Mouse (Mus musculus): Measurements from ENCODE around the gene Nr2f1. TPM values are rescaled to one million over a fixed set of nuclear protein-coding genes. Genes with fewer than 3 reads are reported as not detected.

The Nr2f1 gene
- polyA plus RNA-seq, 1 experiment, result 11.6 TPM

GRCm38 (mm10) chr13:78178021-78178420, 21.5 kb downstream of the Nr2f1 start:
- Histone ChIP-seq H3K4me3 (ENCODE audit: control insufficient read depth, insufficient read depth, low read length) (no peak overlapping the region), H3K36me3 (ENCODE audit: control insufficient read depth, insufficient read depth, low read length) (no peaks in the 10 kb centered on the region), H3K27ac (ENCODE audit: control insufficient read depth, insufficient read depth, low read length) (no peak overlapping the region), H3K27me3 (ENCODE audit: control insufficient read depth, insufficient read depth, low read length) (peaks cover 13% of the 10 kb centered on the region), H3K4me1 (replicated peaks; ENCODE audit: control insufficient read depth, insufficient read depth, low read length) (no peaks in the 10 kb centered on the region)
- no peak for DNase-seq
- TF ChIP-seq POLR2A (IDR thresholded peaks at IDR 0.05; ENCODE audit: control insufficient read depth, extremely low read depth, insufficient read depth, low read length, poor library complexity) (no peak), CTCF (IDR thresholded peaks at IDR 0.05; ENCODE audit: borderline replicate concordance, control insufficient read depth, extremely low read depth, insufficient read depth, low read length, poor library complexity) (no peak)
- 0% methylated on average over 1 of the region's 1 CpGs for WGBS

DNA sequence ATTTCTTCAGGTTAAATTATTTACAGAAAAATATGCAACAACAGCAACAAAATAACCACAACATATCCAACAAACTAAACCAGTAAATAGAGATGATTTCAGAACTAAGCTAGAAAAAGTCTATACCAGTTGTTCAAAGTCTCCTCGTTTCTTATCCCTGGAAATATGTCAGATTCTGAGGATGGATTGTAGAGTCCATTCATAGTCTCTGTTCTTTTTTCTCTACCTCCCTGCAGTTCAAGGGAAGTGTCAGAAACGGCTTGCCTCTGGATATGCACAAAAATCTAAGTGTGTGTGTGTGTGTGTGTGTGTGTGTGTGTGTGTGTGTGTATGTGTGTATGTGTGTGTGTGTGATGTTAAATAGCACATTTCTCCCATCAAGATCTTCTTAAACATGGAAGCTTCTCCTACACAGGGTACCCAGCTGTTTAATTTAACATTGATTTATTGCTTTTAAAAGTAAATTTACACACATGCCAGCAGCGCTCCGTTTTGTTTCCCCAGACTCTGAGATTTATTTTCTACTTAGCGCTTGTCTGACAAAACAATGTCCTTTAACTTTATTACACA, 22.1 kb downstream of the Nr2f1 start:
- peaks cover 13% of the 10 kb centered on the region for H3K27me3 ChIP-seq (ENCODE audit: control insufficient read depth, insufficient read depth, low read length)
- DNase-seq, result no peak
- 14% methylated on average over 5 of the region's 5 CpGs for WGBS

DNA sequence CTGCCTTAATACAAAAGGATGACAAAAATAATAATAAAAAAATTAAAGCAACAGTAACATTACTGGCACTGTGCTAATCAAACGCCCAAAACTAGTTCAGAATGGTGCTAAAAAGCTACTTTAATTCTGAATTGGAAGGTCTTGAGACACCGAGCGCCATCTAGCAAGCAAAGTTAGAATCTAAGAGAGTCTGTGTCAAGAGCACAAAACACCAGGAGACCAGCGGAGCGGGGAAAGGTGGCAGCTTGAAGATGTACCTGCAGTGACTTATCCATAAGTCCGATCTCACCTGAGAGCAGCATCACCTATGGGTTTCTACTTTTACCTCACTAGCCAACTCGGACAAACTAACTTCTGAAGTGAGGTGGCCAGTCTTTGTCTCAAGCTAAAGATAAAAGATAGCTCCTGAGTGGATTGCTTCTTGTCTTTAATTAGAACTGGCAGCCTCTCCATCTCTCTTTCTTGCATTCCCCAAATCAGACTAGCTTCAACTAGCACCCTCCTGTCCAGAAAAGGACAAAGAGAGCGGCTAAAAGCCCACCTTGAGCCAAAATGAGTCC, 23.7 kb downstream of the Nr2f1 start:
- DNase-seq, result no peak
- H3K27me3 ChIP-seq (ENCODE audit: control insufficient read depth, insufficient read depth, low read length), result peaks cover 9% of the 10 kb centered on the region
- H3K36me3 ChIP-seq (ENCODE audit: control insufficient read depth, insufficient read depth, low read length), result no peaks in the 10 kb centered on the region
- H3K4me1 ChIP-seq (replicated peaks; ENCODE audit: control insufficient read depth, insufficient read depth, low read length), result no peaks in the 10 kb centered on the region
- no peak overlapping the region for H3K27ac ChIP-seq (ENCODE audit: control insufficient read depth, insufficient read depth, low read length)
- no peak overlapping the region for H3K4me3 ChIP-seq (ENCODE audit: control insufficient read depth, insufficient read depth, low read length)
- 7% methylated on average over 8 of the region's 8 CpGs for WGBS
- no peak for TF ChIP-seq POLR2A (IDR thresholded peaks at IDR 0.05; ENCODE audit: control insufficient read depth, extremely low read depth, insufficient read depth, low read length, poor library complexity)

More for the DNA sequence above, 22.1 kb downstream of the Nr2f1 start:
- Histone ChIP-seq H3K27ac (ENCODE audit: control insufficient read depth, insufficient read depth, low read length) (no peak overlapping the region), H3K36me3 (ENCODE audit: control insufficient read depth, insufficient read depth, low read length) (no peaks in the 10 kb centered on the region), H3K4me1 (replicated peaks; ENCODE audit: control insufficient read depth, insufficient read depth, low read length) (no peaks in the 10 kb centered on the region), H3K4me3 (ENCODE audit: control insufficient read depth, insufficient read depth, low read length) (no peak overlapping the region)
- TF ChIP-seq POLR2A (IDR thresholded peaks at IDR 0.05; ENCODE audit: control insufficient read depth, extremely low read depth, insufficient read depth, low read length, poor library complexity), result no peak
- TF ChIP-seq CTCF (IDR thresholded peaks at IDR 0.05; ENCODE audit: borderline replicate concordance, control insufficient read depth, extremely low read depth, insufficient read depth, low read length, poor library complexity), result no peak

DNA sequence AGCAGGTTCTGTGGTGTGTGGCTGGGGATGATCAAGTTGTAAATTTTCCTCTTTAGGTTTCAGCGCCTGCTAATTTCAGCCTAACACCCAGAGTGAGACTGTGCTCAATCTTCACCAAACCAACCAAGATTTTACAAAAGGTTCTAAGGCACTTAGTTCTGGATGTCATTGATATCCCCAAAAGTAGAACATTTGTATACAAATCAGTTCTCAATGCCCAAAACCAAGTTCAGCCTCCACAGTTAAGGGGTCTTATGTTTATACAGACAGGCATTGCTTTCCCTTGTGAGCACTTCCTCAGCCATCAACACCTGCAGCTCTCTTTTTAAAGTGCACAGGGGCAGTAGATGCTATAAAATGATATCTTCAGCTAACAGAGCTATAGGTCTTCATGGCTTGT, 24.7 kb downstream of the Nr2f1 start:
- TF ChIP-seq POLR2A (IDR thresholded peaks at IDR 0.05; ENCODE audit: control insufficient read depth, extremely low read depth, insufficient read depth, low read length, poor library complexity) (no peak), CTCF (IDR thresholded peaks at IDR 0.05; ENCODE audit: borderline replicate concordance, control insufficient read depth, extremely low read depth, insufficient read depth, low read length, poor library complexity) (no peak)
- DNase-seq, result no peak
- Histone ChIP-seq H3K27ac (ENCODE audit: control insufficient read depth, insufficient read depth, low read length) (no peak overlapping the region), H3K27me3 (ENCODE audit: control insufficient read depth, insufficient read depth, low read length) (peaks cover 8% of the 10 kb centered on the region), H3K36me3 (ENCODE audit: control insufficient read depth, insufficient read depth, low read length) (no peaks in the 10 kb centered on the region), H3K4me1 (replicated peaks; ENCODE audit: control insufficient read depth, insufficient read depth, low read length) (no peaks in the 10 kb centered on the region), H3K4me3 (ENCODE audit: control insufficient read depth, insufficient read depth, low read length) (no peak overlapping the region)
- WGBS, result 21% methylated on average over 1 of the region's 1 CpGs

GRCm38 (mm10) chr13:78174191-78174590, 25.4 kb downstream of the Nr2f1 start:
- no peaks in the 10 kb centered on the region for H3K36me3 ChIP-seq (ENCODE audit: control insufficient read depth, insufficient read depth, low read length)
- peaks cover 5% of the 10 kb centered on the region for H3K27me3 ChIP-seq (ENCODE audit: control insufficient read depth, insufficient read depth, low read length)
- no peaks in the 10 kb centered on the region for H3K4me1 ChIP-seq (replicated peaks; ENCODE audit: control insufficient read depth, insufficient read depth, low read length)
- no peak for DNase-seq
- H3K4me3 ChIP-seq (ENCODE audit: control insufficient read depth, insufficient read depth, low read length), result no peak overlapping the region
- TF ChIP-seq POLR2A (IDR thresholded peaks at IDR 0.05; ENCODE audit: control insufficient read depth, extremely low read depth, insufficient read depth, low read length, poor library complexity) (no peak), CTCF (IDR thresholded peaks at IDR 0.05; ENCODE audit: borderline replicate concordance, control insufficient read depth, extremely low read depth, insufficient read depth, low read length, poor library complexity) (no peak)
- H3K27ac ChIP-seq (ENCODE audit: control insufficient read depth, insufficient read depth, low read length), result no peak overlapping the region
- WGBS, result 10% methylated on average over 3 of the region's 3 CpGs

DNA sequence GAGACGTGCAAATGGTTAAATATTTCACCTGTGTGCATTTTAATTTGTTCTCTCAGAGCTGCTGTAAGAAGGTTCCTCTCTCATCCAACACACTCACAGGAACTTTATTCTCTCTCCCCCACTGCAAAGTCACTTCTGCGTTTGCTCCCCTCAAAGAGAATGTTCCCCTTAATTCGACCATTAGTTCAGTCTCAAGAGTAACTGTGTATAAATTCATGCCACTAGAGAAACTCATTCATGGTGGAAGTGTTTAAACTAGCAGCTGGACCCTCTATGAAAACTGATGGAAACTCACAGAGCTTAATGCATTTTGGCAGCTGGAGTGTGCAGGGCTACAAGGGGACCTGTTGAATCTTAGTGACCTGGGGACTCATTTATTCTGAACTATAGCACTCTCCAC, 26.7 kb downstream of the Nr2f1 start:
- WGBS, result 8% methylated on average over 3 of the region's 3 CpGs

More for the DNA sequence above, 26.7 kb downstream of the Nr2f1 start:
- Histone ChIP-seq H3K27ac (ENCODE audit: control insufficient read depth, insufficient read depth, low read length) (no peak overlapping the region), H3K4me1 (replicated peaks; ENCODE audit: control insufficient read depth, insufficient read depth, low read length) (no peaks in the 10 kb centered on the region), H3K4me3 (ENCODE audit: control insufficient read depth, insufficient read depth, low read length) (no peak overlapping the region), H3K27me3 (ENCODE audit: control insufficient read depth, insufficient read depth, low read length) (peaks cover 2% of the 10 kb centered on the region; the same call in 1 of the 2 replicates), H3K36me3 (ENCODE audit: control insufficient read depth, insufficient read depth, low read length) (no peaks in the 10 kb centered on the region)
- no peak for TF ChIP-seq CTCF (IDR thresholded peaks at IDR 0.05; ENCODE audit: borderline replicate concordance, control insufficient read depth, extremely low read depth, insufficient read depth, low read length, poor library complexity)
- no peak for TF ChIP-seq POLR2A (IDR thresholded peaks at IDR 0.05; ENCODE audit: control insufficient read depth, extremely low read depth, insufficient read depth, low read length, poor library complexity)
- no peak for DNase-seq

All from thymus, adult 2 months (tissue).